Mouse (Mus musculus): ENCODE measurements around the gene Actb. TPM values are rescaled to one million over a fixed set of nuclear protein-coding genes. Genes with fewer than 3 reads are reported as not detected.

Gene Actb
- total and polyA plus RNA-seq, 2 experiments: 726 to 1,398 TPM

- peaks cover 37% of the 10 kb centered on the region for H3K4me1 ChIP-seq (ENCODE audit: control insufficient read depth, insufficient read depth, low read length)
- peak overlapping the region; percentile 93 for H3K4me3 ChIP-seq (ENCODE audit: insufficient read depth, low read depth, low read length)
- DNase-seq (ENCODE audit: extremely low read depth, low read depth, low spot score): peak; percentile 83
- no peaks in the 10 kb centered on the region for H3K27me3 ChIP-seq (ENCODE audit: control insufficient read depth, insufficient read depth, low read length)
- peaks cover 3% of the 10 kb centered on the region; the same call in 1 of the 2 replicates for H3K79me2 ChIP-seq (ENCODE audit: control insufficient read depth, insufficient read depth, low read length)
- peaks cover 31% of the 10 kb centered on the region for H3K36me3 ChIP-seq (ENCODE audit: control insufficient read depth, insufficient read depth, low read length)
- H3K27ac ChIP-seq (replicated peaks; ENCODE audit: insufficient read depth, low read depth, low read length): peak overlapping the region; percentile 97
- peak; percentile 56; the same call in 1 of the 2 replicates for TF ChIP-seq POLR2A (IDR thresholded peaks at IDR 0.05; ENCODE audit: extremely low read depth, insufficient read depth, low read length)
- peak; percentile 78 for TF ChIP-seq CTCF (IDR thresholded peaks at IDR 0.05; ENCODE audit: low read depth, low read length)
- H3K9ac ChIP-seq (ENCODE audit: low read depth, low read length): peak overlapping the region; percentile 98
- under 1% methylated on average over 84 of the region's 84 CpGs for WGBS
Measured at GRCm38 (mm10) chr5:142905725-142906531, 626 bp downstream of the Actb start.

DNA sequence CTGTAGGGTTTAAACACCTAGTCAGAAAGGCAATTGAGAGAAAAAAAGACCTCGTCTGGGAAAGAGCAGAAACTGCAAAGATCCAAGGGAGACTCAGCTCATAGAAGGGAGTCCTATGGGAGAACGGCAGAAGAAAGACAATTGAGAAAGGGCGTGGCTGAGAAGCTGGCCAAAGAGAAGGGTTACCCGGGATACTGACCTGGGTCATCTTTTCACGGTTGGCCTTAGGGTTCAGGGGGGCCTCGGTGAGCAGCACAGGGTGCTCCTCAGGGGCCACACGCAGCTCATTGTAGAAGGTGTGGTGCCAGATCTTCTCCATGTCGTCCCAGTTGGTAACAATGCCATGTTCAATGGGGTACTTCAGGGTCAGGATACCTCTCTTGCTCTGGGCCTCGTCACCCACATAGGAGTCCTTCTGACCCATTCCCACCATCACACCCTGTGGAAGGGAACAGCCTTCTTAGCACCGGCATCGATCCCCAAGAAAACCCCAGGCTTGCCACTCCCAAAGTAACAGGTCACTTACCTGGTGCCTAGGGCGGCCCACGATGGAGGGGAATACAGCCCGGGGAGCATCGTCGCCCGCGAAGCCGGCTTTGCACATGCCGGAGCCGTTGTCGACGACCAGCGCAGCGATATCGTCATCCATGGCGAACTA lies 1.4 kb downstream of the Actb start:
- 4% methylated on average over 27 of the region's 27 CpGs for WGBS
- Histone ChIP-seq H3K79me2 (ENCODE audit: control insufficient read depth, insufficient read depth, low read length) (peaks cover 3% of the 10 kb centered on the region; the same call in 1 of the 2 replicates), H3K27me3 (ENCODE audit: control insufficient read depth, insufficient read depth, low read length) (no peaks in the 10 kb centered on the region), H3K4me3 (ENCODE audit: insufficient read depth, low read depth, low read length) (peak overlapping the region; percentile 93), H3K27ac (replicated peaks; ENCODE audit: insufficient read depth, low read depth, low read length) (peak overlapping the region; percentile 41), H3K4me1 (ENCODE audit: control insufficient read depth, insufficient read depth, low read length) (peaks cover 34% of the 10 kb centered on the region), H3K9ac (ENCODE audit: low read depth, low read length) (peak overlapping the region; percentile 86), H3K36me3 (ENCODE audit: control insufficient read depth, insufficient read depth, low read length) (peaks cover 32% of the 10 kb centered on the region)
- no peak for DNase-seq (ENCODE audit: extremely low read depth, low read depth, low spot score)
- no peak for TF ChIP-seq CTCF (IDR thresholded peaks at IDR 0.05; ENCODE audit: low read depth, low read length)
- no peak for TF ChIP-seq POLR2A (IDR thresholded peaks at IDR 0.05; ENCODE audit: extremely low read depth, insufficient read depth, low read length)

DNA sequence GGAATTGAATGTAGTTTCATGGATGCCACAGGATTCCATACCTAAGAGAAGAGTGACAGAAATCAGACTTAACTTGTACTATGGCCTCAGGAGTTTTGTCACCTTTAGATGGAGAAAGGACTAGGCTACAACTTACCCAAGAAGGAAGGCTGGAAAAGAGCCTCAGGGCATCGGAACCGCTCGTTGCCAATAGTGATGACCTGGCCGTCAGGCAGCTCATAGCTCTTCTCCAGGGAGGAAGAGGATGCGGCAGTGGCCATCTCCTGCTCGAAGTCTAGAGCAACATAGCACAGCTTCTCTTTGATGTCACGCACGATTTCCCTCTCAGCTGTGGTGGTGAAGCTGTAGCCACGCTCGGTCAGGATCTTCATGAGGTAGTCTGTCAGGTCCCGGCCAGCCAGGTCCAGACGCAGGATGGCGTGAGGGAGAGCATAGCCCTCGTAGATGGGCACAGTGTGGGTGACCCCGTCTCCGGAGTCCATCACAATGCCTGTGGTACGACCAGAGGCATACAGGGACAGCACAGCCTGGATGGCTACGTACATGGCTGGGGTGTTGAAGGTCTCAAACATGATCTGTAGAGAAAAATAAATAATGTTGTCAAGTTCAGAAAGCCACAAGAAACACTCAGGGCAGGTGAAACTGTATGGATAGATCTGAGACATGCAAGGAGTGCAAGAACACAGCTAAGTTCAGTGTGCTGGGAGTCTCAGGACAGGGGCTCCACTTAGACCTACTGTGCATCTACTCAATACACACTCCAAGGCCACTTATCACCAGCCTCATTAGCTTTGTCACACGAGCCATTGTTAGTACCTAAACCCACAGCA lies 2.1 kb downstream of the Actb start:
- H3K79me2 ChIP-seq (ENCODE audit: control insufficient read depth, insufficient read depth, low read length): peaks cover 3% of the 10 kb centered on the region; the same call in 1 of the 2 replicates
- peak overlapping the region; percentile 86 for H3K9ac ChIP-seq (ENCODE audit: low read depth, low read length)
- DNase-seq (ENCODE audit: extremely low read depth, low read depth, low spot score): no peak
- peaks cover 30% of the 10 kb centered on the region for H3K4me1 ChIP-seq (ENCODE audit: control insufficient read depth, insufficient read depth, low read length)
- 59% methylated on average over 19 of the region's 19 CpGs for WGBS
- H3K27ac ChIP-seq (replicated peaks; ENCODE audit: insufficient read depth, low read depth, low read length): no peak overlapping the region
- H3K27me3 ChIP-seq (ENCODE audit: control insufficient read depth, insufficient read depth, low read length): no peaks in the 10 kb centered on the region
- peaks cover 32% of the 10 kb centered on the region for H3K36me3 ChIP-seq (ENCODE audit: control insufficient read depth, insufficient read depth, low read length)
- no peak for TF ChIP-seq CTCF (IDR thresholded peaks at IDR 0.05; ENCODE audit: low read depth, low read length)
- TF ChIP-seq POLR2A (IDR thresholded peaks at IDR 0.05; ENCODE audit: extremely low read depth, insufficient read depth, low read length): no peak
- peak overlapping the region; percentile 93 for H3K4me3 ChIP-seq (ENCODE audit: insufficient read depth, low read depth, low read length)

DNA sequence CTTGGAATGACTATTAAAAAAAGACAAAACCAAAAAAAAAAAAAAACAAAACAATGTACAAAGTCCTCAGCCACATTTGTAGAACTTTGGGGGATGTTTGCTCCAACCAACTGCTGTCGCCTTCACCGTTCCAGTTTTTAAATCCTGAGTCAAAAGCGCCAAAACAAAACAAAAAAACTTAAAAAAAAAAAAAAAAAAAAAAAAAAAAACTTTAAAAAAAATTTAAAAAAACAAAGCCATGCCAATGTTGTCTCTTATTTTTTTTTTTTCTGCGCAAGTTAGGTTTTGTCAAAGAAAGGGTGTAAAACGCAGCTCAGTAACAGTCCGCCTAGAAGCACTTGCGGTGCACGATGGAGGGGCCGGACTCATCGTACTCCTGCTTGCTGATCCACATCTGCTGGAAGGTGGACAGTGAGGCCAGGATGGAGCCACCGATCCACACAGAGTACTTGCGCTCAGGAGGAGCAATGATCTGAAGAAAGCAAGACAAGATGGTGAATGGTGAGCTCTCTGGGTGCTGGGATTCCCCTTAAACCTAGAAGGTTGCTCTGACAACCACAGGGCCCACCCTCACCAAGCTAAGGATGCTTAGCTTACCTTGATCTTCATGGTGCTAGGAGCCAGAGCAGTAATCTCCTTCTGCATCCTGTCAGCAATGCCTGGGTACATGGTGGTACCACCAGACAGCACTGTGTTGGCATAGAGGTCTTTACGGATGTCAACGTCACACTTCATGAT lies 2.9 kb downstream of the Actb start:
- Histone ChIP-seq H3K79me2 (ENCODE audit: control insufficient read depth, insufficient read depth, low read length) (peaks cover 3% of the 10 kb centered on the region; the same call in 1 of the 2 replicates), H3K36me3 (ENCODE audit: control insufficient read depth, insufficient read depth, low read length) (peaks cover 32% of the 10 kb centered on the region), H3K4me1 (ENCODE audit: control insufficient read depth, insufficient read depth, low read length) (peaks cover 23% of the 10 kb centered on the region), H3K27me3 (ENCODE audit: control insufficient read depth, insufficient read depth, low read length) (no peaks in the 10 kb centered on the region), H3K27ac (replicated peaks; ENCODE audit: insufficient read depth, low read depth, low read length) (no peak overlapping the region), H3K4me3 (ENCODE audit: insufficient read depth, low read depth, low read length) (peak overlapping the region; percentile 93), H3K9ac (ENCODE audit: low read depth, low read length) (peak overlapping the region; percentile 13)
- TF ChIP-seq POLR2A (IDR thresholded peaks at IDR 0.05; ENCODE audit: extremely low read depth, insufficient read depth, low read length) (no peak), CTCF (IDR thresholded peaks at IDR 0.05; ENCODE audit: low read depth, low read length) (no peak)
- WGBS: 63% methylated on average over 14 of the region's 14 CpGs
- no peak for DNase-seq (ENCODE audit: extremely low read depth, low read depth, low spot score)

Data from liver, adult 2 months (tissue).